Mouse (Mus musculus) heart, postnatal 36 days (tissue): ENCODE measurements around the gene 2310034G01Rik. TPM values are rescaled to one million over a fixed set of nuclear protein-coding genes. Genes with fewer than 3 reads are reported as not detected.

Source experiments
- DNase-seq, 2 experiments: peaks; one replicate each; pipeline ENCODE4 v3.0.0; 2021 to 2022
- intact Hi-C: fragments of 180-260 bp; cut with DNase I; formaldehyde crosslinking; loops from one replicate; pipeline ENCODE4 v1.15.1; 2025
- microRNA-seq, 2 experiments: library from miRNA; unstranded; fragments of <30 nt; microRNA quantifications; one replicate each; pipeline ENCODE4 v1.2.0; 2021; ENCODE audit warnings: borderline number of aligned reads in 2 of 2
- total RNA-seq, 2 experiments: library from RNA; stranded (reverse); gene quantifications; 2 replicates each; pipeline ENCODE4 v1.2.3; 2021

2310034G01Rik gene
- total RNA-seq, 2 experiments from 2014 or later = 0.33 to 0.50 TPM

DNA sequence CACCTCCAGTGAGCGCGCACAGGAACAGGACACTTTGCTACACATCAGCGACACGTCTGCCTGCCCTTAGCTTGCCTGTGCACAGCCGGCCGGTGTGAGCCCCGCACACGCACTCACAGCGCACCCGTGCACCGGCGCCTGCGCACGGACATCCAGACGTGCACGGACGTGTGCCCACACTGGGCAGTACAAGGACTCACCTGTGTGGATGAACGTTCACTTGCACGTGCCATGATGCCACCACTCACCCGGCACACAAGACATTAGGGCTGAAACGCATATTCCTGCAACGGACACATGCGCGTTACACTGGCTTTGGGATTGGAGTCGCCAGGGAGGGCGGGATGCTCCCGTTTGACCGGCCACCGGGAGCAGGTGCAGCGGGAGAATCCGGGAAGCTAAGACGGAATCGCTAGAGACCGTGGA is 45.2 kb downstream of the 2310034G01Rik start:
- intact Hi-C loops = loop anchor here (1.0 to 10.0 kb wide), 3 partner anchors 23 to 140 kb away; partner anchors contain the start of gene Fbxl15
- DNase-seq = no peak

GRCm38 (mm10) chr19:46304216-46304841 is 45.8 kb downstream of the 2310034G01Rik start, which contains the start of gene Nfkb2:
Gene Nfkb2, plus strand, starts transcription at chr19:46304320.
- intact Hi-C loops = loop anchor here (1.0 to 10.0 kb wide), 3 partner anchors 24 to 140 kb away; partner anchors contain the start of gene Fbxl15
- DNase-seq = peak; percentile 93 to 96

GRCm38 (mm10) chr19:46303251-46304215 is 46.6 kb downstream of the 2310034G01Rik start:
- intact Hi-C loops = loop anchor here (1.0 to 10.0 kb wide), 3 partner anchors 25 to 141 kb away; partner anchors contain the start of gene Fbxl15

GRCm38 (mm10) chr19:46302551-46302950 is 47.6 kb downstream of the 2310034G01Rik start:
- intact Hi-C loops = loop anchor here (10.0 kb wide), 1 partner anchor 142 kb away; no protein-coding TSS in a partner anchor
- DNase-seq = no peak

More at GRCm38 (mm10) chr19:46303251-46304215, 46.6 kb downstream of the 2310034G01Rik start:
- DNase-seq = no peak

- intact Hi-C loops = loop anchor here (10.0 kb wide), 1 partner anchor 144 kb away; no protein-coding TSS in a partner anchor
- no peak for DNase-seq
These were observed 49.6 kb downstream of the 2310034G01Rik start for GRCm38 (mm10) chr19:46300294-46301045.

Small RNA genes lying within 50 kb of the gene (microRNA-seq; reads per million reads assigned to microRNA genes)
- 0 reads per million in 2 experiments for gene Mir146b

Other genes starting within 250 kb of the 2310034G01Rik start
- gene Elovl3, start 218.4 kb downstream of the 2310034G01Rik start, total RNA-seq = under 1 TPM in 1 of 2 experiments, not detected in 1; 0.69 TPM
- under 1 TPM; 0.58 to 0.62 TPM for gene Pitx3, start 202.0 kb downstream of the 2310034G01Rik start, total RNA-seq
- gene Gbf1, start 197.8 kb downstream of the 2310034G01Rik start, total RNA-seq = 10 to 100 TPM; 43.2 to 50.4 TPM
- gene Nfkb2, start 46.0 kb downstream of the 2310034G01Rik start, total RNA-seq = 10 to 100 TPM; 16.6 to 22.8 TPM
- gene Psd, start 23.1 kb downstream of the 2310034G01Rik start, total RNA-seq = 1 to 10 TPM in 1 of 2 experiments, under 1 TPM in 1; 0.57 to 1.3 TPM
- gene Fbxl15, start 22.1 kb downstream of the 2310034G01Rik start, total RNA-seq = 1 to 10 TPM; 4.2 to 4.4 TPM
- 10 to 100 TPM; 87.2 to 94.6 TPM for gene Cuedc2, start 11.6 kb downstream of the 2310034G01Rik start, total RNA-seq
- gene Mfsd13a, start 9.2 kb downstream of the 2310034G01Rik start, total RNA-seq = 1 to 10 TPM; 2.4 to 2.5 TPM
- gene Actr1a, start 45.4 kb upstream of the 2310034G01Rik start, total RNA-seq = 10 to 100 TPM; 88.4 to 97.0 TPM
- 10 to 100 TPM; 10.8 to 12.7 TPM for gene Sufu, start 46.6 kb upstream of the 2310034G01Rik start, total RNA-seq
- 10 to 100 TPM; 38.7 to 40.0 TPM for gene Trim8, start 151.4 kb upstream of the 2310034G01Rik start, total RNA-seq
- gene Arl3, start 222.9 kb upstream of the 2310034G01Rik start, total RNA-seq = 10 to 100 TPM; 38.5 to 40.4 TPM
- 1 to 10 TPM; 3.1 to 3.5 TPM for gene Sfxn2, start 223.1 kb upstream of the 2310034G01Rik start, total RNA-seq
- 10 to 100 TPM; 51.2 to 59.1 TPM for gene Wbp1l, start 248.8 kb upstream of the 2310034G01Rik start, total RNA-seq